Mouse (Mus musculus) E14TG2a.4 (cell line): ENCODE measurements at regions not wholly inside any gene's neighbourhood (a gene's known extent, or its start where the extent isn't known, plus 50 kb on each side); places are given as distances from the start of the nearest gene placed in this dataset.

ENCODE experiments used
- H3K27me3 ChIP-seq: 2 replicates; pipeline ENCODE4 v1.6.1; 2014; ENCODE audit warnings: low read length, control low read depth; ENCODE audit not compliant: insufficient read depth
- H3K36me3 ChIP-seq: 2 replicates; pipeline ENCODE4 v1.6.1; 2014; ENCODE audit warnings: low read length, control low read depth; ENCODE audit not compliant: insufficient read depth
- H3K4me1 ChIP-seq: replicated peaks from 2 replicates; pipeline ENCODE4 v1.6.1; 2014; ENCODE audit warnings: low read depth, low read length, control low read depth
- H3K4me3 ChIP-seq: replicated peaks from 2 replicates; pipeline ENCODE4 v1.5.1; 2014; ENCODE audit warnings: mild to moderate bottlenecking, low read length
- H3K9me3 ChIP-seq: 2 replicates; pipeline ENCODE4 v1.6.1; 2014; ENCODE audit warnings: low read length, control low read depth
- CTCF ChIP-seq: conservative IDR thresholded peaks from 2 replicates; pipeline ENCODE4 v1.5.1; 2014; ENCODE audit warnings: low read length
- NANOG ChIP-seq: IDR thresholded peaks from 2 replicates; pipeline ENCODE4 v1.6.1; 2014; ENCODE audit warnings: borderline replicate concordance, low read length, mixed read lengths
- POU5F1 ChIP-seq: IDR thresholded peaks from 2 replicates; pipeline ENCODE4 v1.6.1; 2014; ENCODE audit warnings: low read length, borderline replicate concordance

GRCm38 (mm10) chr11:82602818-82603217, 161.3 kb downstream of the Cct6b start:
- Histone ChIP-seq H3K27me3 (peaks cover 72% of the 10 kb centered on the region), H3K36me3 (no peaks in the 10 kb centered on the region), H3K4me1 (peaks cover 59% of the 10 kb centered on the region), H3K4me3 (no peak overlapping the region), H3K9me3 (no peaks in the 10 kb centered on the region)
- no peak for TF ChIP-seq CTCF

GRCm38 (mm10) chr11:82602250-82602649, 161.9 kb downstream of the Cct6b start:
- no peak overlapping the region for H3K4me3 ChIP-seq
- TF ChIP-seq NANOG: no peak
- TF ChIP-seq POU5F1: no peak
- TF ChIP-seq CTCF: no peak
- H3K36me3 ChIP-seq: no peaks in the 10 kb centered on the region
- peaks cover 70% of the 10 kb centered on the region for H3K27me3 ChIP-seq
- no peaks in the 10 kb centered on the region for H3K9me3 ChIP-seq
- H3K4me1 ChIP-seq: peaks cover 65% of the 10 kb centered on the region

- no peak overlapping the region for H3K4me3 ChIP-seq
- peaks cover 66% of the 10 kb centered on the region for H3K27me3 ChIP-seq
- TF ChIP-seq POU5F1 (no peak), NANOG (no peak), CTCF (no peak)
- no peaks in the 10 kb centered on the region for H3K36me3 ChIP-seq
- no peaks in the 10 kb centered on the region for H3K9me3 ChIP-seq
- peaks cover 65% of the 10 kb centered on the region for H3K4me1 ChIP-seq
Measured at GRCm38 (mm10) chr11:82600151-82600550, 164.0 kb downstream of the Cct6b start.

- TF ChIP-seq NANOG (peak; percentile 84; the same call in 1 of the 2 replicates), POU5F1 (no peak)
- Histone ChIP-seq H3K27me3 (peaks cover 42% of the 10 kb centered on the region), H3K36me3 (no peaks in the 10 kb centered on the region), H3K4me3 (no peak overlapping the region), H3K4me1 (peaks cover 62% of the 10 kb centered on the region), H3K9me3 (no peaks in the 10 kb centered on the region)
Measured at GRCm38 (mm10) chr11:82597757-82598156, 166.4 kb downstream of the Cct6b start.

- TF ChIP-seq POU5F1 (no peak), CTCF (no peak), NANOG (no peak)
- Histone ChIP-seq H3K4me1 (peaks cover 53% of the 10 kb centered on the region), H3K36me3 (no peaks in the 10 kb centered on the region), H3K27me3 (peaks cover 33% of the 10 kb centered on the region), H3K4me3 (no peak overlapping the region), H3K9me3 (no peaks in the 10 kb centered on the region)
Measured at GRCm38 (mm10) chr11:82596801-82597200, 167.3 kb downstream of the Cct6b start.

- Histone ChIP-seq H3K36me3 (no peaks in the 10 kb centered on the region), H3K9me3 (no peaks in the 10 kb centered on the region), H3K4me1 (no peaks in the 10 kb centered on the region), H3K4me3 (no peak overlapping the region), H3K27me3 (peaks cover 19% of the 10 kb centered on the region)
- TF ChIP-seq POU5F1: no peak
- no peak for TF ChIP-seq CTCF
- no peak for TF ChIP-seq NANOG
Measured at GRCm38 (mm10) chr11:82589761-82590160, 174.4 kb downstream of the Cct6b start.

GRCm38 (mm10) chr11:82588744-82589143, 175.4 kb downstream of the Cct6b start:
- Histone ChIP-seq H3K4me1 (no peaks in the 10 kb centered on the region), H3K36me3 (no peaks in the 10 kb centered on the region), H3K9me3 (no peaks in the 10 kb centered on the region), H3K27me3 (peaks cover 19% of the 10 kb centered on the region), H3K4me3 (no peak overlapping the region)
- TF ChIP-seq NANOG: no peak
- no peak for TF ChIP-seq POU5F1
- TF ChIP-seq CTCF: no peak

- Histone ChIP-seq H3K4me1 (peaks cover 7% of the 10 kb centered on the region; the same call in 1 of the 2 replicates), H3K4me3 (no peak overlapping the region), H3K36me3 (no peaks in the 10 kb centered on the region), H3K9me3 (no peaks in the 10 kb centered on the region), H3K27me3 (peaks cover 31% of the 10 kb centered on the region)
- TF ChIP-seq CTCF (no peak), NANOG (no peak), POU5F1 (no peak)
Measured at GRCm38 (mm10) chr11:82579841-82580415, 184.2 kb downstream of the Cct6b start.

GRCm38 (mm10) chr11:82576019-82576418, 187.3 kb downstream of the Tmem132e start:
- Histone ChIP-seq H3K27me3 (peaks cover 23% of the 10 kb centered on the region), H3K4me1 (peaks cover 7% of the 10 kb centered on the region; the same call in 1 of the 2 replicates), H3K36me3 (no peaks in the 10 kb centered on the region), H3K9me3 (no peaks in the 10 kb centered on the region), H3K4me3 (no peak overlapping the region)
- TF ChIP-seq NANOG (no peak), POU5F1 (no peak), CTCF (no peak)
